Mouse (Mus musculus): ENCODE measurements around the gene Rgs6.

DNA sequence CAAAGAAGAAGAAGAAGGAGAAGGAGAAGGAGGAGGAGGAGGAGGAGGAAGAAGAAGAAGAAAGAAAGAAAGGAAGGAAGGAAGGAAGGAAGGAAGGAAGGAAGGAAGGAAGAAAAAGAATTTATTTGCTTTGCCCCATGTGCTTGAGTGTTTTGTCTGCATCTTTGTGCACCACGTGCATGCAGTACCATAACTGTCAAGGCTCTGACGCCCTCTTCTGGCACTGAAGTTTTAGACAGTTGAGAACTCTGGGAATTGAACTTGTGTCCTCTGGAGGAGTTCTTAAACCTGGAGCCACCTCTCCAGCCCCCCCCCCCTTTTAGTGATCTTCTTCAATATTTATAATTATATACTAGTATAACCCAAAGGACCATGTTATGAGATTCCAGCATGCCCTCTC, 426.8 kb downstream of the Rgs6 start:
- no peak for TF ChIP-seq CTCF (conservative IDR thresholded peaks at IDR 0.05; ENCODE audit: insufficient read depth, insufficient read length, low read depth, low read length)
- no peak for TF ChIP-seq POLR2A (IDR thresholded peaks at IDR 0.05; ENCODE audit: low read depth, low read length)

All from kidney, adult 2 months (tissue).